Mouse (Mus musculus) spleen, adult 2 months (tissue): Measurements from ENCODE around the gene Serpinb7.

Source experiments
- CTCF ChIP-seq: fragments of 200-500 bp; IDR thresholded peaks from 2 replicates; pipeline ENCODE4 v1.5.1; 2011; ENCODE audit warnings: mild to moderate bottlenecking, inconsistent platforms; ENCODE audit not compliant: insufficient read depth, insufficient read length, insufficient replicate concordance; ENCODE audit errors: extremely low read depth
- POLR2A ChIP-seq: fragments of 200-500 bp; IDR thresholded peaks from 2 replicates; pipeline ENCODE4 v1.6.1; 2011; ENCODE audit warnings: low read depth, low read length, inconsistent platforms

DNA sequence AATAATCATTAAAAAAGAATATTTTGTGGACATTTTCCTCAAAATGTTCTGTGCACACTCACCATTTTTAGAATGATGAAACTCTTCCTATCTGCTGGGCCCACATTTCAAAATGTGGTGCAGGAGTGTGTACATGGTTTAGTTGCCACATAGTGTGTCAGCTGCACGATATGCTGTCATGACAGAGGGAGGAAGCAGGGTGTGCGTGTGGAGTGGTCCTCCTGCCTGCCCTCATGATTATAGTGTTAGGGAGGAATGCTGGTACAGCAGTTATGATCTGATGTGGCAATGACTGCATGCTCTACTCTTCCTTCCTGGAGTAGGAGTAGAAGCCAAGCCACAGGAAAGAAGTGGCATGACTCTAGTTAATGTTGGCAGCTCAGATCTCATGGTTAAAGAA lies 97.3 kb downstream of the Serpinb7 start:
- TF ChIP-seq POLR2A (no peak), CTCF (no peak)
